Mouse (Mus musculus) neutrophil, adult 5-6 weeks (primary cell): ENCODE measurements around the gene Iqcc. TPM values are rescaled to one million over a fixed set of nuclear protein-coding genes. Genes with fewer than 3 reads are reported as not detected.
A peak's percentile ranks its signal among the peaks of the same experiment; 100 is the strongest.

Source experiments
- ATAC-seq: fragments of 151-379, 151-347 bp; 2 replicates; pipeline ENCODE4 v1.8.0; 2017; ENCODE audit warnings: mild to moderate bottlenecking, moderate TSS enrichment; ENCODE audit not compliant: insufficient number of reproducible peaks, poor library complexity, low FRiP score, severe bottlenecking; ENCODE audit errors: extremely low read depth
- total RNA-seq: library from RNA; stranded (forward); fragments of 200-1000 nt; gene quantifications from 2 replicates; pipeline ENCODE4 v1.2.3, GENCODE M21; 2017

Iqcc gene
- total RNA-seq: 25.7 and 27.5 TPM in 2 replicates

GRCm38 (mm10) chr4:129618786-129619691 lies at the start of gene Iqcc:
TSS of gene Iqcc (minus strand) at chr4:129619099.
- peak; percentile 90 for ATAC-seq

GRCm38 (mm10) chr4:129662255-129662813 lies 43.4 kb upstream of the Iqcc start:
- no peak for ATAC-seq

GRCm38 (mm10) chr4:129661584-129661983 lies 42.7 kb upstream of the Iqcc start:
- no peak for ATAC-seq

- ATAC-seq: no peak
Observed at GRCm38 (mm10) chr4:129654770-129655169, 35.9 kb upstream of the Iqcc start.

- ATAC-seq: no peak
Observed at GRCm38 (mm10) chr4:129650359-129650758, 31.5 kb upstream of the Iqcc start.

- ATAC-seq: no peak
Observed at GRCm38 (mm10) chr4:129648656-129649055, 29.8 kb upstream of the Iqcc start.

- no peak for ATAC-seq
Observed at GRCm38 (mm10) chr4:129645204-129645603, 26.3 kb upstream of the Iqcc start.

- ATAC-seq: no peak
Observed at GRCm38 (mm10) chr4:129641756-129642155, 22.9 kb upstream of the Iqcc start.

- ATAC-seq: peak; percentile 92
Observed at GRCm38 (mm10) chr4:129640638-129641467, 22.0 kb upstream of the Iqcc start, which contains the start of gene Txlna. TSS of gene Txlna (minus strand) at chr4:129641065.

- ATAC-seq: no peak
Observed at GRCm38 (mm10) chr4:129640101-129640637, 21.3 kb upstream of the Iqcc start.

GRCm38 (mm10) chr4:129639221-129639620 lies 20.3 kb upstream of the Iqcc start:
- no peak for ATAC-seq

- no peak for ATAC-seq
Observed at GRCm38 (mm10) chr4:129633852-129634251, 15.0 kb upstream of the Iqcc start.

GRCm38 (mm10) chr4:129631867-129632266 lies 13.0 kb upstream of the Iqcc start:
- ATAC-seq: no peak

- no peak for ATAC-seq
Observed at GRCm38 (mm10) chr4:129630944-129631343, 12.0 kb upstream of the Iqcc start.

- ATAC-seq: no peak
Observed at GRCm38 (mm10) chr4:129626035-129626434, 7.1 kb upstream of the Iqcc start.

GRCm38 (mm10) chr4:129625496-129625895 lies 6.6 kb upstream of the Iqcc start:
- no peak for ATAC-seq

- ATAC-seq: peak; percentile 69
Observed at GRCm38 (mm10) chr4:129625029-129625370, 6.1 kb upstream of the Iqcc start.

GRCm38 (mm10) chr4:129624281-129625028 lies 5.6 kb upstream of the Iqcc start:
- ATAC-seq: peak; percentile 88

GRCm38 (mm10) chr4:129623681-129624091 lies 4.8 kb upstream of the Iqcc start, which contains the start of gene Ccdc28b:
TSS of gene Ccdc28b (minus strand) at chr4:129623947.
- no peak for ATAC-seq
